Mouse (Mus musculus): ENCODE measurements around the gene Eif2s2.
A peak's percentile ranks its signal among the peaks of the same experiment; 100 is the strongest.
"Not testable (repeated sequence)": the region's sequence is repeated elsewhere in the genome, so short reads cannot be mapped to it uniquely, and the experiment has no call there.

Eif2s2 gene

DNA sequence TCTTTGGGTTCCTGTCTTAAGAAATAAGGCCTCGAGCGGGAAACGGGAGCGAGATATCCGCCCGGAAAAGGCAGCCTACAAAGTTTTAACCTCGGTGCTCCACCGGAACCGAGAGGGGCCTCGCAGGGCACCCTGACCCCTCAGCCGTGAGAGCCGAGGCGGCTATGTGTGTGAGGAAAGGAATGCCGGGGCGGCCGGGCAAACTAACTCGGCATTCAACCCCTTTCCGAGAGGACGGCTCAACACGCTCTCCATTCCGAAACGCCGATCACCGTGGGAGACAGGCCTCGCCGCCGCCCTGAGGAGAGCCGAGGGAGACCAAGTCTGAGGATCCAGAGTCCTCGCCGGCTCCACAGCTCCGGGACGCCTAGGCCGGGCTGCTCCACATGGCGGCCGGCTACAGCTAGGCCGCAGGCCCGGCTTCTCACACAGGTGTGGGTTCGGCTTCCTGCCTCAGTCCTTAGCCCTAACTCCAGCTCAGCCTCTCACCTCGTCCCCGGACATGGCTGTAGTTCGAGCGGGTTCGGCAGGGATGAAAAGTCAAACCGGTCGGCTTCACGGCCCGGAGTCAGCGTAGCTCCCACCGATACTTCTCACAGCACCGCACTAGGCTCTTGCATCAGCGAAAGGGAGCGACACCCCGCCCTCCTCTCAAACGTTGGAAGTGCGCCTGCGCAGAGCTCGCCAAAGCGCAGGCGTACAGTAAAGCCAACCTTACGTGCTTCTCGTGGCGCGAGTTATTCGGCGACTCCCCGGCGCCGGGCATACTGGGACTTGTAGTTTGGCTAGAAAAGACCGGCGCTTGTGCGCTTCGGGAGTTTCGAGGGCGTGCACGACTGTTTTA is at the start of gene Eif2s2:
TSS of gene Eif2s2 (minus strand) at position 735 of the 844 bp plus-strand sequence.
- peak; percentile 95 to 97 for DNase-seq

DNA sequence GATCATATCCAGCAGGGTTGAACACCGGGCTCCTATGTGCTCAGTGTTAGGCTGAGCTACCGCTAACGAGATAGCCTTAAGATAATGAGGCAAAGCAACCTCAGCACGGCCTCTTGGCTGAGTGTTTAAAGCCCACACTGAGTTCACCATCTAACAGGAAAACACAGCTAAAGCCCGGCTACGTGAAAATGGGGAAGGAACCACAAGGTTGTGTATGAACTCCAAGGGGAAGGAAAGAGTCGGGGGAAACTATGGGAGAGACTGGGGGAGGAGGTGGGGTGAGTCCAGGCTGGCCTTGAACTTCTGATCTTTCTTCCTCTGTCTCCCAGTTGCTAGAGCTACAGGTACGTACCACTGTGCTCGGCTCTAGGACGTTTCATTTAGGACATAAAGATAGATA is 49.2 kb upstream of the Eif2s2 start:
- DNase-seq, result no peak

DNA sequence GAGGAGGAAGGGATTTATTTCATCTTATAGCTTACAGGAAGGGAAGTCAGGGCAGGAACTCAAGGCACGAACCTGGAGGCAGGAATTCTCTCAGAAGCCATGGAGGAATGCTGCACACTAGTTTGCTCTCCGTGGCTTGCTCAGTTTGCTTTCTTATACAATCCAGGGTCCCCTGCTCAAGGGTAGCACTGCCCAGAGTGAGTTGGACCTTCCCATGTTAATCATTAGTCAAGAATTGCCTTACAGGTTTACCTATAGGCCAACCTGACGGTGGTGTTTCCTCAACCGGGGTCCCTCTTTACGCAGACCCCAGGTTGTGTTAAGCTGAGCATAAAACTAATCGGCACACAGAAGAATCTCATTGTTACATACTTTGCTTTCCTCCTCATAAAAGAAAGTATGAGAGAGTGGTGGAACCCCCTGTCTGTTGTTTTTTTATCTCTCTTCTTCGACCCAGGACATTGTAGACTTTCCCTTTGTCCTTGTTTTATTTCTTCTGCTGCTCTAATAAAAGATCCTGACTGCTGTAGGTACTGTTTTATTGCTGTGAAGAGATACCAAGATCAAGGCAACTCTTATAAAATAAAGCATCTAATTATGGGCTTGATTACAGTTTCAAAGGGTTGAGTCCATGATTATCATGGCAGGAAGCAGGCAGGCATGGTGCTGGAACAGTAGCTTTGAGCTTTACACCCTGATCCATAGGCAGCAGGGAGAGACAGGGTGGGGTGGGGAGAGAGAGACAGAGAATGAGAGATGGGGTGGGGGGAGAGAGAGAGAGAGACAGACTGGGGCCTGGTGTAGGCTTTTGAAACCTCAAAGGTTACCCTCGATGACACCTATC is 45.0 kb upstream of the Eif2s2 start:
- DNase-seq, result no peak

DNA sequence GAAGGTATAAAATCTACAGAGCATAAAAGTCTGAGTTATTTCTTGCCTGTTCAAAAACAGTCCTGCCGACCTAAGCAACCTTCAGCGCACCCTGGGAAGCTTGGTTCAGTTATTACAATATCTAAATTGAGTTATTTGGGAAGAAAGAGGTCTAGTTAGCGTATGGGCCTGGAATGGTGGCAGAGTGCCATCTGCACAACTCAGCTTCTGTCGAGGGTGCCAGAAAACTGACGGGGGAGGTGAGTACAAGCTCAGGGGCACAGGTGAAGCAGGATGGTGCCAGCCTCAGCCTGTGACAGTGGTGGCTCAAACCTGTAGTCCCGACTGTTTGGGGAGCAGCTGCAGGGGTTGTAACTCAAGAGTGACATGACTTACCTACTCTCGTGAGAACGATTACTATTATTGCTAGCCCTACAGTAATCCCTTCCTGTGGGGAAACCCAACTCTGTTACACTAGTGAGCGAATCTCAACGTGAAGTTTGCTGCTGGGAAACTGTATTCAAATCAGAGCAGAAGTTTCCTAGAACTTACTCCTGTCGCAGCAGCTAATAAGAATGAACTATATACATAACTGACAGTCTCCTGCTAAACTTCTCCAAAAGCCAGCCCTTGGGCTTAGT is 43.9 kb upstream of the Eif2s2 start:
- no peak for DNase-seq

DNA sequence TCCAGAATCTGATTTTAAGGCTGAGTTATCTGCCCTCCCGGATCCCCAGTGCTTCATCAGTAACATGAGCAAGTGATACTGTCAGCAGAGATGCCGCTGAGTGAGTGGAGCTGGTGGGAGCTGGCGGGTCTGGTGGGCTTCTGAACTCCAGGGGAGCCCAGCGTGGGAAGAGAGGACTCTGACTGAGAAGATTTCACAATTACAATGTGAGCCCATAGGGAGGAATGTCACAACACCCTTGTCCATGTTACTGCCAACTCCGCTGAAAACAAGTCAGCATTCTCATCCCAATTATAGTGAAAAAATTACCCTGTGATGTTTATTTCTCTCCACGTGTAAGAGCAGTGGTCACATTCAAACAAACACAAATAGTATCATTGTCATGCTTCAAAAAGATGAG is 43.4 kb upstream of the Eif2s2 start:
- no peak for DNase-seq

DNA sequence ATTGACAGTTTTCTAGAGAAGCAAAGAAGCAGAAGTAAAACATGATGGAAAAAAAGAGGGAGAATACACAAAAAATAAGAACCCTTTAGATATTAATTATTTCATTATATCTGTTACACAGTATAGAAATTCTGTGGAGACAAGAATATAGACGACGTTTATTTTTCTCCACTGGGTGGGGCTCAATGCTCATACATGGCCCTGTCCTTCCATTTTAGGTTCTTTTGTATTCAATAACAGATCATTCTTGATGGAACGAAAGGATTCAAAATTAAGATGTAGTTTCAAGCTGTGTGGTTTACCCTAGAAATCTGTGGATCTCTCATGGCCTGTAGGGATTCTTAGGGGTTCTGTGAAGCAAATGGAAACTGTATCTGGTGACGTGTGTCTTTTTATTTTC is 41.1 kb upstream of the Eif2s2 start:
- no peak for DNase-seq

DNA sequence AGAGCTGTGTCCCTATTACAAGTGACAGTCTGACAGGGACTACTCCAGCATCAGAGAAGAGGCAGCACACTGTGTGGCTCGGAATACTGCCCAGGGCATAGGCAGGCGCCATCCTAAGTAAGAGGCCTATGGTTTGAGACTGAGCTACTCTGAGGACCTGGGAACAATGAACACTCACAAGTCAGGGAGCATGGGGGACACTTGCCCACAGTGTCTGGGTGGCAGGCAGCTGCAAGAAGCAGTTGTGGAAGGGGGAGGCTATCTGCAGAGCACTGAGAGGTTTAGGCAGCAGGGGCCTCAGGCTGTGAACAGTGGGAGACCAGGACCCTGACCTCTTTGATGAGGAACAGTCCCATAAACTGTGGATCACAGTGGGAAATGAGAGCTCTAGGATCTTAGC is 35.6 kb upstream of the Eif2s2 start:
- DNase-seq, result no peak

DNA sequence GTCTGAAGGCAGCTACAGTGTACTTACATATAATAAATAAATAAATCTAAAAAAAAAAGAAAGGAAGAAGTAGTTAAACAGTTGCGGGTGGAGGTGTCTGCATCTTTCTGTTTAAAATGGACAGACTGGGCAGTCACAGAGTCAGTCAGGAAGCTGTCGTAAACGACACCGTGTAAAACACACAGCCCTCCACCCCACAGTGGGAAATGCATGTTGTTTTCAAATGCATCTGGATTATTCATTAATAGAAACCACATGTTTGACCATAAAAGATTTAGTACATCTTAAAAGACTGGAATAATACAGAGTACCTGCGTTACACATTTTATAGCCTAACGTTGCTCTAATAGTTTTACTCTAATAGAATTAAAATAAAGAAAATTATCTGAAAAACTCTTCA is 34.1 kb upstream of the Eif2s2 start:
- no peak for DNase-seq

DNA sequence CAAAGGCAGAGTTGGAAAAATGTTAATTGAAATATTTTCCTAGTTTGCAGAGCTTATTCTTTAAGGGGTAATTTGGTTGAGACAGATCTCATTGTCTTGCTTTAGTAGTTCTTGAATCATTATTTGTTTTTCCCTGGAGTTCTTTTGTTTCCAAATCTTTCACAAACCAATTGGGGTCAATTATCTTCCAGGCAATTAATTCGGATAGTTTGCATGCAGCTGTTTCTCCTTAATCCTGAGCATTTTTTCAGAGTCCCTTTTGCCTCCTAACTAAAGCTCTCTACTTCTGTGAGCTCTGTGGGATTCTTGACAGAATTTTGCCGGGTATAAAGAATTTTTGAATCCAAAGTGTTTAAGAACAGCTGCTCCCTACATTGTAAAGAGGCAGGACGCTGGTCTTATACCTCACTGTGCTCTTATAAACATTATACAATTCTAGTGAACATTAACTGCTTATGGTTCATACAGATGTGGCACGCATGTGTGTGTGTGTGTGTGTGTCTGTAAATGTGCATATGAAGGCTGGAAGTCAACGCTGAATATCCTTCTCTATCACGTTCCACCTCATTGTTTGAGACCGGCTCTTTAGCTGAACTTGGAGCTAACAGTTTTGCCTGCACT is 32.8 kb upstream of the Eif2s2 start:
- DNase-seq, result no peak

DNA sequence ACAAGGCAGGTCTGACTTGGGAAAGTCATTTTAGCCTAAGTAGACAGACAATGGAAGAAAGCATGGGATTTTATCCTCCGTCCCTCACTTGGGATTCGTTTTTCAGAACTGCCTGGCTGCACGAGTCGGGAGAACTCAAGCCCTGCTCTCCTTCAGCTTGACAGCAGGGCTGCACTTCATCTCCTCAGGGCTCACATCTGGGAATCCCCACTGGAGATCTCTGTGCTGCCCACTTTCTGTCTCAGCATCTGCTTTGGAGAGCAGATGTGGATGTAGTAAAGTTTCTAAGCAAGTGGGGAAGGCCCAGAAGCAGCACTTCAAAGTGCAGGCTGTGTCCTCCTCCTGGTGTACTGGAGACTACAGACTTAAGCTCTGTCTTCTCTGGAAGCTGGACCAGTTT is 29.4 kb upstream of the Eif2s2 start:
- DNase-seq, result not testable (repeated sequence)

DNA sequence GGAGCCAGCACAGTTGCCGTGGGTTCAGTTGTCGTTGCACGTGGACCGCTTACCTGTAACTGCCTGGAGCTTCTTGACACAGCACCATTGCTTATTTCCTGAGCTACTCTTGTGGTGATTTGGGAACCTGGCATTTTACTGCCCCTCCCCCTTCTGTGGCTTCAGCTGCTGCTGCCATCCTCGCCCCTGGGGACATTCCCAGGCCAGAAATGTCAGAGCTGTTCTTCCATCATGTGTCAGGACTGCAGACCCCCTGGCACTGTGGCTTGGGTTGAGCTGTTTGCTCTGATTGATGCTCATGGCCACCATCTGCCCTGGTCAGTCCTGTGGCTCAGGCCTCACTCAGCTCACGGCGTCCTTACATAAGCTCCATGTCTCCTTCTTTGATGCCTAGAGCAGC is 28.2 kb upstream of the Eif2s2 start:
- no peak for DNase-seq

DNA sequence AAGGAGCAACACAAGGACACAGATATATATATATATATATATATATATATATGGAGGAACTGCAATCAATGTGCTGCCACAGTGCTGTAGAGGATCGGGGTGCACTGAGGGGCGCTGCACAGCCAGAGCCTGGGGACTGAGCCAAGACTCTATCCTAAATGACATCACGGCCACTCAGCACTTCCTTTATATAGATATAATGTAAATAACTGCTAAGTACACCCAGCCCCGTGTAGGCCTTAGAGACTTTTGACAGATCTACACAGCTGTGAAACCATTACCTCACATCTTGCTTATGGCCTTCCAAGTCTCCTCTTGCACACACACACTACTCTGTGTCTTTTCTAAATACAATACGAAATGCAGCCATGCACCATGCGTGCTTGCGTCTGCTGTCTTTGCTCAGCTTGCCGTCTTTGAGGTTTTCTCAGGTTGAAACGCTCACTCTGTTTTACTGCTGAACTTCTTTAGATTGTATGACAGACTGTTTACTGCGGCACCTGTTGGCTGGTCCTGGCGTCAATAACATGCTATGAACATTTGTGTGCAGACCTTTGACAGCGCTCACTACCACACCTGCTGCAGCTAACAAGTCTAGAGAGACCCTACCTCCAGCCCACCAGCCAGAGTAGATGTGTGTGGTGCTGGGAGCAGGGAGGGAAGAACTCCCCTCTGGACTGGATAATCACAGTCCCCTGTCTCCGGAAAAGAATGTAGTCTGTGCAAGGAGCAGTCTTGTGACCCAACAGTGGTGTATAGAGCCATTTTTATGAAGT is 25.3 kb upstream of the Eif2s2 start:
- no peak for DNase-seq

DNA sequence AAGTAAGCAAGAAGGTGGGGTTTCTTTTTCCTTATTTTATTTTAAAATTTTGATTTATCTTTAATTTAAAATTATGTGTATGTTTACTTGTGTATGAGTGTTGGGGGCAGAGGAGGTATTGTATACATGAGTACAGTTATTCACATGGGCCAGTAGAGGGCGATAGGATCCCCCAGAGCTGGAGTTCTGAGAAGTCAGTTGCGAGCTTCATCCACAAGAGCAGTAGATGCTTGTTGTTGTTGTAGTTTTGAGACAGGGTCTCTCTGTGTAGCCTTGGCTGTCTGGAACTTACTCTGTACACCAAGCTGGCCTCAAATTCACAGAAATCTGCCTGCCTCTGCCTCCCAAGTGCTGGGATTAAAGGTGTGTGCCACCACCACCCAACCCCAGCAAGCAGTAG is 23.8 kb upstream of the Eif2s2 start:
- DNase-seq, result peak; percentile 9 to 42

DNA sequence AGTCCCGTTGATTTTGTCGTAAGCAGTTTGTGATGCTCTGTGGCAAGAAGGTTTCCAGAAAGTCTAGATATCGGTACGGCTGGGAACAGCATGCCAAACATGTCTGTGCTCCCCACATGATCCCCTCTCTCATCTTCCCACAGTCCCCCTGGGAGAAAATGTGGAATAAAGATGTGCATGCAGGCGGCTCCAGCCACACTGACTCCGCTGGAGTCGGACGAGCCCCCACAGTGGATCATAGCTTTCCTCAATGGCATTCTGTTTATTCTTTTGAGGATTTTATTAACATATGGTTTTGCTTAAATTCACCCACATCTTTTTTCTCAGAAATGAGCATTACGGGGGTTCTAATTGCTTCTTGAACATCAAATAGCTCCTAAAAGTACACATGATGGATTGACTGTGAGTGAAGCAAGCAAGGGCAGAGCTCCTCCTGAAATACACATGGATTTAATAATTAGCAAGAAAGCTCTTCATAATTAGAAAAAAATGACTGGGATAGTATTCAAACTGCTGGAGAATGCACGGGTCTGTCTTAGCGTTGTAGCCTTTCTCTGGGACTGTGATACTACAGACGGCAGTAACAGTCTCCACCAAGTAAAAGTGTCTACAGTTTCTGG is 23.3 kb upstream of the Eif2s2 start:
- no peak for DNase-seq

DNA sequence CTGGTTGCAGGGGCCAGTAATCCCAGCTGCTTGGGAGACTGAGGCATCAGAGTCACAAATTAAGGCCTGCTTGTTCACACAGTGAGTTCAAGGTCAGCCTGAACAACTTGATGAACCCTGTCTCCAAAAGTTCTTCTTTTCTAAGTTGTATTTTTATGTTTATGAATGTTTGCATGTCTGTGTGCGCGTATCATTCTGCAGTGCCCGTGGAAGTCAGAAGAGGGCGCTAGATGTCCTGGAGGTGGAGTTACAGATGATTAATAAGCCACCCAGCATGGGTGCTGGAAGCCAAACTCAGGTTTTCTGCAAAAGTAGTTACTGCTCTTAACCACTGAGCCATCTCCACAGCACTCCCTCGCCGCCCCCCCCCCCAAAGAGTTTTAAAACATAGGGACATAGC is 17.1 kb upstream of the Eif2s2 start:
- DNase-seq, result peak; percentile 14 to 30

DNA sequence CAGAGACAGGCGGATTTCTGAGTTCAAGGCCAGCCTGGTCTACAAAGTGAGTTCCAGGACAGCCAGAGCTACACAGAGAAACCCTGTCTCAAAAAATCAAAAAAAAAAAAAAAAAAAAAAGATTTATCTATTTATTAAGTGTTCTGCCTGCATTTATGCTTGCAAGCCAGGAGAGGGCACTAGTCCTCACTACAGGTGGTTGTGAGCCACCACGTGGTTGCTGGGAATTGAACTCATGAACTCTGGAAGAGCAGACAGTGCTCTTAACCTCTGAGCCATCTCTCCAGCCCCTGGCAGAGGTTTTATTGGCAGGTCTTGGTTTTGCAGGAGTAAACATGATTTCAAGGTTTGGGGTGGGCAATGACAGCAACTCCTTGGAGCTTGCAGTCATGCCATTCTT is 15.5 kb upstream of the Eif2s2 start:
- DNase-seq, result not testable (repeated sequence)

DNA sequence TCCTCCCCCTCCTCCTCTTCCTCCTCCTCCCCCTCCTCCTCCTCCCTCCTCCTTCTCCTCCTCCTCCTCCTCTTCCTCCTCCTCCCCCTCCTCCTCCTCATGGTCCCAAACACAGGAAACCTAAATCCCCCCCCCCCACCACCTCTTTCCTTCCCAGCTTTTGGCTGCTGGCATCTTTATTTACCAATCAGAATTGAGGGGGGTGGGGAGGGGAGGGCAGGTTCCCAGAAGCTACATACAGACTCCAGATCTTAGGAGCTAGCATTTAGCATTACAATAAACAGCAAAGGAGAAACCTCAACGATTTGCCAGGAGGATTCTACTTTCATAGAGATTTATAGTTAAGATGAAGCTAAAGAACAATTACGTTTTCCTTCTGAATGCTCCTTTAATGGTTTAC is 13.1 kb upstream of the Eif2s2 start:
- DNase-seq, result no peak

DNA sequence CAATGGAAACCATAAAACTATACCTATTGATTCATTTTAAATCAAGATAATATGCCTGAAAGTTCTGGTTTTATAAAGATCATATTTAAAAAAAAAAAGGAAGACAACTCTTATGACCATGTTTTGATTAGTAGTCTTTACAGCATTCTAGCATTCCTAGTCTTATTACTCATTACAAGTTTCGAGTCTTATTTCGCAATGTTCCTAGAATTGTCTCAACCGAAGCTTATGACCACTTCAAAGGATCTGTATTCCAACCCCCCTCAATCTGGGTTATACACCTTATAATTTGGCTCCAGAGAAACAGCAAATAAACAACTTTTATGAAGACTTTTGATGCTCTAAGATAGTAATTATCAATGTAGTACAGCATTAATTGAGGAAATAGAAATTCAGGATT is 9.4 kb upstream of the Eif2s2 start:
- DNase-seq, result no peak

DNA sequence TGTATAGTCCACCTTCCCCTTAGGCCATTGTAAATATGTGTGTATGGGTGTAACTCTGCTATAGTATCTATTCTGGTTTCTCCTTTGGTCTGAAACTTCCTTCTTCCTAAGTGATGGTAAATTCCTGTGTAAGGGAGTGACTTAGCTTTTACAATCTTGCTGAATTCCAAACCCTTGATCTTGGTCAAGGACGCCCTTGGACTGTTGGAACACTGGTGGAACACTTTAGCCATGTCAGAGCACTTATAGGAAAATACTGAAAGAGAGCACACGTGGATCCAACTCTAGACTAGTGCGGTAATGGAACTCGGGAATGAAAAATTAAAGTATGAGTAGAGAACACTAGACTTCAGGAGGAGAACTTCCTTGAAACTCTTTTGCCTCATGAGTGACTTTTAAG is 6.7 kb upstream of the Eif2s2 start:
- DNase-seq, result not testable (repeated sequence)

DNA sequence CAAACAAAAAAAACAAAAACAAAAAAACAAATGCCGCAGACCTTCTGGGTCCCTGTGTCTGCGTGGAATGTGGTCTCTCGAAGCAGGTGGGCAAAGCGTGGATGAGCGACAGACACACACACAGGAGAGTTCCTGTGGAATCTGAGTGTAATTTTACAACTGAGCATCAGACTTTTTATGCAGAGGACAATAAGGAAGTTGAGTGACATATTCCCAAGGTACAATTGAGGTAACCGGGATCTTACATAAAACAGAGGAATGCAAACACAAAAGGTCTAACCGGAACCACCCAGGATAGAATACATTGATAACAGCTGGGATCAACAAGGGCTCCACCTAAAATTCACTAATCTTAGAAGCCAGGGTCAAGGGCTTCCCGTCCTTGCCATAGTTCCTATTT is 6.3 kb upstream of the Eif2s2 start:
- DNase-seq, result not testable (repeated sequence)

DNA sequence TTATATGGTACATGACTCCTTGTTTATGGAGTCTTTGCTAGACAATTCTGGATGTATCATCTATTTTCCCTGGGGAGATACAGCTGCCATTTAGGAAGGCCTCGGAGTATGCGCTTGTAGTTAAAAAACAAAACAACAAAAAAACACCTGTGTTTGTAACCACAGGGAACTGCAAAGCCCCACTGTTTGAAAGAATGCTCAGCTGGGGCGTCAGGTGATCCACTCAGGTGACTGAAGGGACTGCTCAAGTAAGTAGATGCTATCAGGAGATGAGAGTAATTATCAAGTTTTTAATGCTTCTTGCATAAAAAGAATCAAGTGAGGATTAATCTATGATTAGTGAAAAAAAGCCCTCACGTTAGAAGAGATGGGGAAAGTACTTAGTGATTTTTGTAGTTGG is 813 bp upstream of the Eif2s2 start:
- no peak for DNase-seq

DNA sequence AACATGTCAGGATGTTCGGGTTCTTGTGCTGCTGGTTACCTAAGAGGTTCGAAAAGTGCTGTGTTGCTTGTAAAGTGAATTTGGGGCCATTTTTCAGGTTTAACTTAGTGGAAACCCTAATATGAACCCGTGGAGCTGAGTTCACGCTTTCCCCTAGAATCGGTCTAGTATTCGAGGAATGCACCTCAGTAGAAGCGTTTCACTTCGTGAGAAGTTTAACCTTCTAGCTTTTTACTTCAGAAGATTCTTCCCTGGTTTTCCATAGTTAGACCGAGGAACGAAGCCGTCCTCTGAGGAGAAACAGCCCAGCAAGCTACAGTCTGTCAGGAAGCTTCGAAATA is 280 bp upstream of the Eif2s2 start:
- DNase-seq, result no peak
